Mouse (Mus musculus): ENCODE measurements at regions not wholly inside any gene's neighbourhood (a gene's known extent, or its start where the extent isn't known, plus 50 kb on each side); places are given as distances from the start of the nearest gene placed in this dataset.

GRCm38 (mm10) chr10:43712657-43713056 lies 134.6 kb downstream of the Cd24a start:
- no peak for DNase-seq (ENCODE audit: low spot score)

DNA sequence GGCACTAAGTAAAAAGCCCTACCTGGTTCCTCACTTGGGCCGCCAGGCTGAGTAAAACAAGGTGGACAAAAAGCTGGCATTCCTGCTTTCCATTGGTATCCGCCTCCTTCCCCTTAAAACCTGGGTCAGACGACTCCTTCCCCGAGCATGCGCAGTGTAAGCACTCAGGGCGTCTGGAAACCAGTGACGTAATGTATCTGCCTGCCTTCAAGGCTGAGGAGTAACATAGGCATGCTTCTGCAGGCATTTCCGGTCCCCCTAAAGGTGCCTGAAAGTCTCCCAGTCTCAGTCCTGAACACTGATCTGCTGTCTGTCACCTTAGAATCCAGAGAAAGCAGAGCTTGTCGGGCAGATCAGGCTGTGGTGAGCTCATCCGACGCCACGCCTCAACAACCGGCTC lies 140.7 kb downstream of the Cd24a start:
- no peak for DNase-seq (ENCODE audit: low spot score)

DNA sequence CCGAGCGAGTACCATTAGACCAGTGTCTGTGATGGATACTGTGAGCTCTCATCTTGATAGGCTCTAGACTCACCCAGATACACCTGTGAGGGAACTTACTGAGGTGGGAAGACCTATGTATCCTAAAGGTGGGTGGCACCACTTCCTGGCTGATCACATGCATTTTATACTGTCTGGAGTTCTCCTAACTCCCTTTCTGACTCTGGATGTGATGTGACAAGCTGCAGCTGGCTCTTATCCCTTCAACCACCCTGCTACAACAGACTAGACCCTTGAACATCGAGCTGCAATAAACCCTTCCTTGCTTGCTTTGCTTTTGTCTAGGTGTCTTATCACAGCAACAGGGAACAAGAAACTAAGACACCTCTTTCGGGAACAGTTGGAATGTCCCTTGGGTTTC lies 143.3 kb downstream of the Cd24a start:
- no peak for DNase-seq (ENCODE audit: low spot score)

- no peak for DNase-seq (ENCODE audit: low spot score)
Measured at GRCm38 (mm10) chr10:43722164-43722563, 144.1 kb downstream of the Cd24a start.

DNA sequence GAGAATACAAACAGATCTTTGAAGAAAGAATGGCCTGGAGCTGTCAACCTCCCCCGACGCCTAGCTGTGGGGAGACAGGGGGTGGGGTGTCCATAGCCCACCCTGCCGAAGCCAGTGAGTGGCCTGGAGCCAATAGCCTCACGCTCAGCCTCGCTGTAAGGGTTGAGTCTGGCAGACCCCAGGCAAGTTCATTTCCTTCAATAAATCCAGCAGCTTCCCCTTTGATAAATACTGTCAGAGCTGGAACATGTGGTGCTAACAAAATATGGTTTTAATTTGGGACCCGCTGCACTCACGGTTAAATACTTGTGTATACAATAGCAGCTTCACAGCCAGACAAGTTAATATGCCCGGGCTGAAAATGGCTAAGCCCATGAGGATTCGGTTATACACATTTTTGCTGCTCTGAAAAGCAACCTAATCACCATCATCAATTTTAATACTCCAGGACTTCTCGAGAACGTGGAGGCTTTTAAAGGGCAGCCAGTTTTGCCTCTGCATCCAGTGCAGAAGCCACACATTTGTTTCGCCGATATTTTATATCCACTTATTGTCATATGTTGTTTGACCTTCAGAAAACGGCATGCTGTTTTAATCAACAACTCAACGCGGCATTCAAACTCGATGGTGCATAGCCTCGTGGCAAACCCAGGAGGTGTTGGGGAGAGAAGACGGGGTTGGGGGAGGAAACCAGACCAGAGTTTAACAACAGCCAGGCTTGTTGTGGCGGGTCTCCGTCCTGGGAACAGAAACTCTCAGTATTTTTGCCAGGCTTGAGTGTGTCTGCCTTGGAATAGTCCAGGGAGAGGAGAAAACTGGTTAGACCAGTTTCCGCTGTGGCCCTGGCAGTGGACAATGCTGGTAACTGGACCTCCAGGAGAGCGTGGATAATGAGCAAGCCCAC lies 144.9 kb downstream of the Cd24a start:
- DNase-seq (ENCODE audit: low spot score), result peak; percentile 78

DNA sequence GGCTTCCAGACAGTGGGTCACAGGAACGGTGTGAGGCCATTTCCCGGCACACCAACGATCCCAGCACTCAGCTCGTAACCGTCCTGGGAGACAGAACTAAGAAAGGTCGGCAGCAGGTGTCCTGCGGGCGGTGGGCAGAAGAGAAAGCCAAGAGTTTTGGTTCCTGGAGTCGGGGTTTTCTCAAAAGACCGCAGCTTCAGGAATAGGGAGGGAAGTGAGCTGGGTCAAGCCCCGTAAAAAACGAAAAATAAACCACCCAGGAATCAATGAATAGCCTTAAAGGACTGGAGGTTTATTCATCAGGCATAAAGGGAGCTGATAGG lies 145.5 kb downstream of the Cd24a start:
- no peak for DNase-seq (ENCODE audit: low spot score)

DNA sequence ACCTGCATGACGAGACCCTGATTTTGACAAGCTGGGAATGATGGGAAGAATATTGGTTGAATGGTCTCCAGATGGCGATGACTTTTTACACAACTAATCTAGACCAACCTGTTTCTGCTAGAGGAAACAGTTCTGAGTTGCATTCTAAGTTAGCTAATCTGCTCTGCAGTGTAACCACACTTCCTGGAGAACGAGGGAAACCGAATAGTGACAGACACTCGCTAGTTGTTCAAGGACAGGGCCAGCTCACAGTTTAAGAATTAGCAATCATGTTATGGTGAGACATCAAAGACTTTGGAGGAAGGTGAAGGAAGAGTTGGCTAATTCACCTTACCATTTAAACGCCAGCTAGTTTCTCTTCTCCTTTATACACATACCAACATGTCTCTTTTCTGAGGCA lies 149.7 kb downstream of the Cd24a start:
- no peak for DNase-seq (ENCODE audit: low spot score)

GRCm38 (mm10) chr10:43729184-43729583 lies 151.1 kb downstream of the Cd24a start:
- no peak for DNase-seq (ENCODE audit: low spot score)

DNA sequence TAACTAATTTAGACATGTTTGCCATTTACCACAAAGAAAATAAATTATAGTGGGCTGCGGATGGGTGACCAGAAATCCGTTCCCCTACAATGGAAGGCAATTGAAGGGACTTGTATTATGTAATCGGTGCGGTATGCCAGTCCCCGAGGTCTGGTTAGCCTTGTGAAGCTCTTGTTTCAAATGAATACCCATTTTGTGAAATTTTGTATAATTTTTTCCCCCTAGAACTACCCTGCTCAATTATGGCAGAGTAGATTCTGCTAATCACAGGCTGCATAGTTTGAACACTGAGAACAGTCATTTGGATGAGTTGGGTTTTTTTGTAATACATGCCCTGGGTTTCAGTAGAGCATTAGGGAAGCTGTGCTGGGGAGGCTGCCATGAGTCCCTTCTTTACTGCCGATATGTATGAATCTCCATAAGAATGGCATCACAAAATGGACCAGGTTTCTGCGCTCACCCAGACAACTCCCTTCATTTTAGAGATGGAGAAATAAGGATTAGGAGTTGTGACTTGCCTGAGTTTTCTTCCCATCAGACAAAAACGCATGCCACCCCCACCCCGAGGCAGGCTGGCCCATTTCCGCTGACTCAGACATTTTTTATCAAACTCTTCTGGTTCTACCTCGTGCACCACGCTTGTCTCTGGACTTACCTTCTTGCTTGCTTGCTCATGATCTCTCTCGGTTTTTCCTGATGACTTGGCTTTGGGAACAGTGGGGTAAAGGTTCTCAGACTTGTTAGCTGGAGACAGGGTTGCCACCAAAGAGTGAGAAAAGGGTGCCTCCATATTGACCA lies 155.7 kb downstream of the Cd24a start:
- no peak for DNase-seq (ENCODE audit: low spot score)

- DNase-seq (ENCODE audit: low spot score), result no peak
Measured at GRCm38 (mm10) chr10:43739181-43739580, 161.1 kb downstream of the Cd24a start.

- DNase-seq (ENCODE audit: low spot score), result no peak
Measured at GRCm38 (mm10) chr10:43739718-43740117, 161.6 kb downstream of the Cd24a start.

DNA sequence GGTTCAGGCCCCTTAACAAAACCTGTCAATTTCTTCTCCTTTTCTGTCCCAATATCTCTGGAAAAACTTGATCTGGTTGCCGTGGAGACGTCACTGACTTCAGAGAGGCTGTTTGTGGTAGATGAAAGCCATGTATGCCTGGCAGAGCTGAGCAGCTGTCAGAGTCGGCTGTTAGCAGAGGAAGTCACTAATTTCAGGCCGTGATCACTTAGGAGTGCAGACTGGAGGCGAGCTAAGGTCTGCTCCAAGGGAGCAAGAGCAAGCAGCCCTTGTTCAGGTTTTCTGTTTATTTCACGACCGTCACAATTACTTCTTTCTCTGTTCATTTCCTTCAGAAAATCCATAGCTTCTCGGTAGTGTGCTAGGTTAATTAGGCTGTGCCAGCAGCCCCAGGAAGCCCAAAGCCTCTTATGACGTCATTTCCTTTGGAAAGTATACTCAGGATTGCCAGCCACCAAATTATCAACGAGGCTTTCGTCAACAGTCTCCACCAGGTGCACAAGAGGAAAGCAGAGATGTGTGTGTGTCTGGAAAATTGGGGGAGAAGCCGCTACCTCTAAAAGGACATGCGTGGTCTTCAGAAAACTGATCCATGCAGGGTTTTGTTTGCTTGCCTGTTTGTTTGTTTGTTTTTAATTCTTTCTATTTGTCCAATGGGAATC lies 161.2 kb downstream of the Qrsl1 start:
- peak; percentile 65 for DNase-seq (ENCODE audit: low spot score)

- peak; percentile 32 for DNase-seq (ENCODE audit: low spot score)
Measured at GRCm38 (mm10) chr10:43741361-43742084, 160.0 kb downstream of the Qrsl1 start.

DNA sequence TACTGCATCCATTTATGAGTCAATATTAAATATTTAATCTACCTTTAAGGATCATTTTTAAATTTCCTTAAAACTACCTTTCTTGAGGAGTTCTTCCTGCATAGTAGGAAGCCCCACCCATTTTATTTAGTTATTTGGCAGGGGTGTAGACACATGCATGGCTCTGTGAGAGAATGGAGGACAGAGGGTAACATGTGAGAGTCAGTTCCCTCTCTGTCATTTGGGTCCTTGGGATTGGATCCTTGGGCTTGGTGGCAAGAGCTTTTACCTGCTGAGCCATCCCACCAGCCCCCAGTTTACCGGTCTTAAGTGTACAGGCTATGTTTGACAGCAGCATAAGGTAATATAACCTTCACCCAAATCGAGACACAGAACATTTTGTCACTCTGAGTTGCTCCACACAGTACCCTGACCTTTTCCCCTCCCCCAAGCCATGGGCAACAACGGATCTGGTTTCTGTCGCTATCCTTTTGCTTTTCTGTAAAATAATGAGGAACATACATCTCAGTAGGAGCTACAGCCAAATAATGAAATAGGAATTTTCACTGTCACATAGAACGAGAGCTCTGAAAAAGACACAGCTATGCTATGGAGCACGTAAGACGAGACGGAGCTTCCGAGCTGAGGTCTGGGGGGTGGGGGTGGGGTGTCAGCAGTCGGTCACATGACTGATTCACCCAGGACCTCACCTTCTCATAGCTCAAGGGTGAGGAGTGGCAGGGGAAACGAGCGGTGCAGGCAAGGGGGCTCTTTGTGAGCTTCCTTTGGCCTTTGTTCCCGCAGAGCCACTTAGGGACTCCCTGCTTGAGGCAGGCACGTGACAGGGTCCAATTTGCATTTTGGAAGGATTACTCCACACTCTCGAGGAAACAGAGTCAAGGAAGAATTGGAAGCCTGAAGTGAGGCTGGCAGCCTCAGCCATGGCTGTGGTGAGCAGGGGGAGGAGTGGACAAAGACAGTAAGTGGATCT lies 159.2 kb downstream of the Qrsl1 start:
- peak; percentile 69 for DNase-seq (ENCODE audit: low spot score)

DNA sequence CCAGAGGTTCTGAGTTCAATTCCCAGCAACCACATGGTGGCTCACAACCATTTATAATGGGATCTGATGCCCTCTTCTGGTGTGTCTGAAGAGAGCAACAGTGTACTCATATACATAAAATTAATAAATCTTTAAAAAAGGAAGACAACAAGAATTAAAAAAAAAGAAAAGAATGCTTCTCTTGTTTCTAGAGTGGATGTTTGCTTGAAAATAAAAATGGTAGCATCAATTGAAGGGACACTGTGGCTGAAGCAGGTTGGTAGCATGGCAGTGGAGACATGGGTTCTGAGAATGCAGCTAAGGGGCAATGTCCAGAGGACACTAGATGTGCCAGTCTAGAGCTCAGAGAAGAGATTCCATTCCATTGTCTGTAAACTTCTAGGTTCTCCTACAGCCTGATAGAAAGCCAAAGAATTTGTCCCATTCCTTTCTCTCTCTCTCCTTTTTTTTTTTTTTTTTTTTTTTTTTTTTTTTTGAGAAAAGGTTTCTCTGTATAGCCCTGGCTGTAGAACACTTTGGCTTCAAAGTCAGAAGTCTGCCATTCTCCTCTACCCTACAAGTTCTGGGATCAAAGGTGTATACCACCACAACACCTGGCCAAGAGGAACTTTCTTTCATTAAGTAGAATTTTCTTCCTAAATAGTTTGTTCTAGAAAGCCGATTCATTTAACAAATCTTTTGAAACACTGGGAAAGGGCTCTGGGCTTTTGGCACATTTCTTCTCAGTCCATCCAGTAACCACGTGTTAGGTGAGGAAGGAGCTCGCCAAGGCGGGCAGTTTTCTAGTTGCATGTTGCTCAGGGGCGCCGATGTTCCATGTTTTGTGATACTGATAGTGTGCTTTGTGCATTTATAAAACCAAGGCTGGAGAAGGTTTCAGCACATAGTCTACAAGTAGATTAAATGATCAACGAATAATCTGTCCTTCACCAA lies 158.1 kb downstream of the Qrsl1 start:
- DNase-seq (ENCODE audit: low spot score), result no peak

DNA sequence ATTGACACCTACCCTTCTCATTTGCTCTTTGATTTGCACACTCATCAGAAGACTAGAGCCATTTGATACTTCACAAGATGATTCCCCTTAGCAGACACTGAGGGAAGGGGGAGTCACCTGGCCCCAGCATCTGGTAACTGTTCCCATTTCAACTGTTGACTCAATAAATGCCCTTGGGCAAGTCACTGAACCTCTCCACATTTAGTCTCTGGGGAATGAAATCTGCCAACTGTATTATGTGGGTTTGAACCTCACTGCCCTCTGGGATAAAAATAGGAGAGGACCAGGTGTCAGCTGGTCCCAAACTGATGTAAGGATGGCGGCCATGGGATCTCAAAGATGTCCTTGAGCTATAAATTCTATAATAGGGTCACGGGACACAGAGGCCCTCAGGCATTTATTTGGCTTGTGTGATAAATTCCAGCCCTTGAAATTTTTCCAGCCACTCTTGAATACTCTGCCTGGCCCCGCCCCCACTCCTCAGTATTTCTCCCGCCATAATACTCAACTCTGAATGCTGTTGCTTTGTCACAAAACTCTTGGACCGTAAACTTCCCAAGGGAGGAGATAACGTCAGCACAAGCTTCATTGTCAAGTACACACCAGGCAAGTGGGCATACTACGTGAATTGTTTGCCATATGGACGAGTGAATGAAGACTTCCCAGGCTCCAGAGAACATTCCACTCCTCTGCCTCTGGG lies 155.5 kb downstream of the Qrsl1 start:
- DNase-seq (ENCODE audit: low spot score), result no peak

DNA sequence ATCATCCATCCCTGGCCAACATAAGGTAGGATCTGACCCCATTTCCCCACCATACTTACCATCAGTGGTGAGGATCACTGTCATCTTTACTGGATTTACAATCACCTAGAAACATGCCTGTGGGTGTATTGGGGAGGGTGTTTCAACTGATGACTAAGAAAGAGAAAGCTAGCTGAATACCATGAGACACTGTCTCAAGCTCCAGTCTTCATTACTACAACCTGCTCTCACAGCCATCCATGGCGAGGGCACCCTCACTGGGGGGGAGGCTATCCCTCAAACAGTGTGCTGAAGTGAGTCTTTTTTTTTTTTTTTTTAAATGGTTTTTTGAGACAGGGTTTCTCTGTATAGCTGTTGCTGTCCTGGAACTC lies 154.9 kb downstream of the Qrsl1 start:
- no peak for DNase-seq (ENCODE audit: low spot score)

- no peak for DNase-seq (ENCODE audit: low spot score)
Measured at GRCm38 (mm10) chr10:43747541-43747940, 154.0 kb downstream of the Qrsl1 start.

- DNase-seq (ENCODE audit: low spot score), result no peak
Measured at GRCm38 (mm10) chr10:43748300-43748699, 153.2 kb downstream of the Qrsl1 start.

Data from embryo, embryonic 10.5 days (tissue).